Mouse (Mus musculus): ENCODE data around the gene Pacs1. TPM values are rescaled to one million over a fixed set of nuclear protein-coding genes. Genes with fewer than 3 reads are reported as not detected.
A peak's percentile ranks its signal among the peaks of the same experiment; 100 is the strongest.

Gene Pacs1
- polyA plus RNA-seq, 1 experiment from 2014 or later, result 31.1 TPM

DNA sequence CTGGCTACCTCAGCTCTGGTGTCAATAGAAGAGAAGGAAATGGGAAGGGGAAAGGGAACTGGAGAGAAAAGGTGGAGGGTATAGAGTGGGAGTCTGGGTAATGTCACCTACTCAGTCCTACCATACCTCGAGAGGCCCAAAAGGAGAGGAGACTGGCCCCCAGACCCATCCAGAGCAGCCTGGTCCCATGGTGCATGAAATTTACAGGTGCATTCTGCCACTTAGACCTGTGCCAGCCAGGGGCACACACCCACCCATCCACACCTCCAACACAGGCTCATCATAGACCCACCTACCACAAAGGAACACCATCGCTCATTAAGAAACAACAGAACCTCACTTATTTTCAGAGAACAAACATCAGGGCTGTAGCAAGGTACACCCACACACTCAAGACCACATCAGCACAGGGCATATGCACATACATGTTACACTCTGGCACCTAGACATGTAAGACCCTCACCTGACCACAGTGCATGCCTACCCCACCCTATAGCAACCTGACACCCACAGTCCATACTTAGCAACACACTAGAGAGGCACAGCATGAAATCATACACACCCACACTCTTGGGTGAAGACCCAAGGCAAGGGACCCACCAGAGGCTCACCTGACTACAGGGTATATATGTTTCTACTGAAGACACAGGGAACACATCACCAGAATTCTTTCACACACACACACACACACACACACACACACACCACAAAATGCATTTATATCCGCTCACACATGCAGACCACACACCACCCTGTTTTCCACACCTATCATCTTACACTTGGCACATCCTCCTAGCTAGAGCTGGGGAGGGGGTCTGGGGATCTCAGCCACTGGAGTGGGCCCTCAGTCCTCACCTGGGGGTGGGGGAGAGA lies 188.7 kb downstream of the Pacs1 start:
- H3K4me1 ChIP-seq, result peaks cover 24% of the 10 kb centered on the region
- H3K27me3 ChIP-seq (ENCODE audit: low read depth, poor library complexity, severe bottlenecking), result peaks cover 73% of the 10 kb centered on the region
- peak overlapping the region; percentile 56 for H3K4me3 ChIP-seq
- H3K9me3 ChIP-seq (replicated peaks), result no peaks in the 10 kb centered on the region
- 73% methylated on average over 3 of the region's 3 CpGs for WGBS
- no peaks in the 10 kb centered on the region for H3K36me3 ChIP-seq
- no peak for DNase-seq (ENCODE audit: low spot score)
- H3K27ac ChIP-seq, result 0 out of 2 replicates have a peak overlapping the region, but pooled peaks have one; percentile 27

Small RNA genes lying within 50 kb of the gene (microRNA-seq; reads per million reads assigned to microRNA genes)
- gene Gm27468, result not detected

Other genes starting within 250 kb of the Pacs1 start
- gene Slc29a2, start 249.3 kb downstream of the Pacs1 start, polyA plus RNA-seq (2016; fragmentation: Nextera tagmentation; extraction: Ambion mirVana), result 7.3 and 8.6 TPM in 2 replicates
- gene B4gat1, start 234.3 kb downstream of the Pacs1 start, polyA plus RNA-seq (2016; fragmentation: Nextera tagmentation; extraction: Ambion mirVana), result 35.5 and 35.6 TPM in 2 replicates
- 1.8 and 3.1 TPM in 2 replicates for gene AC124502.3, start 234.2 kb downstream of the Pacs1 start, polyA plus RNA-seq (2016; fragmentation: Nextera tagmentation; extraction: Ambion mirVana)
- gene Brms1, start 231.8 kb downstream of the Pacs1 start, polyA plus RNA-seq (2016; fragmentation: Nextera tagmentation; extraction: Ambion mirVana), result 74.6 and 84.6 TPM in 2 replicates
- 3.1 and 3.5 TPM in 2 replicates for gene Rin1, start 222.6 kb downstream of the Pacs1 start, polyA plus RNA-seq (2016; fragmentation: Nextera tagmentation; extraction: Ambion mirVana)
- gene Cd248, start 205.0 kb downstream of the Pacs1 start, polyA plus RNA-seq (2016; fragmentation: Nextera tagmentation; extraction: Ambion mirVana), result 37.1 and 42.5 TPM in 2 replicates
- gene Tmem151a, start 187.6 kb downstream of the Pacs1 start, polyA plus RNA-seq (2016; fragmentation: Nextera tagmentation; extraction: Ambion mirVana), result 2.4 and 2.5 TPM in 2 replicates
- 65.4 and 78.0 TPM in 2 replicates for gene Yif1a, start 184.6 kb downstream of the Pacs1 start, polyA plus RNA-seq (2016; fragmentation: Nextera tagmentation; extraction: Ambion mirVana)
- 20.2 and 28.1 TPM in 2 replicates for gene Cnih2, start 174.6 kb downstream of the Pacs1 start, polyA plus RNA-seq (2016; fragmentation: Nextera tagmentation; extraction: Ambion mirVana)
- 276 and 296 TPM in 2 replicates for gene Rab1b, start 166.0 kb downstream of the Pacs1 start, polyA plus RNA-seq (2016; fragmentation: Nextera tagmentation; extraction: Ambion mirVana)
- 28.2 and 30.6 TPM in 2 replicates for gene Klc2, start 154.6 kb downstream of the Pacs1 start, polyA plus RNA-seq (2016; fragmentation: Nextera tagmentation; extraction: Ambion mirVana)
- gene Sf3b2, start 22.3 kb upstream of the Pacs1 start, polyA plus RNA-seq (2016; fragmentation: Nextera tagmentation; extraction: Ambion mirVana), result 419 and 440 TPM in 2 replicates
- gene Gal3st3, start 25.2 kb upstream of the Pacs1 start, polyA plus RNA-seq (2016; fragmentation: Nextera tagmentation; extraction: Ambion mirVana), result 5.0 and 8.4 TPM in 2 replicates
- gene Catsper1, start 62.6 kb upstream of the Pacs1 start, polyA plus RNA-seq (2016; fragmentation: Nextera tagmentation; extraction: Ambion mirVana), result not detected in 2 replicates
- gene Cst6, start 76.5 kb upstream of the Pacs1 start, polyA plus RNA-seq (2016; fragmentation: Nextera tagmentation; extraction: Ambion mirVana), result 0.26 and 1.1 TPM in 2 replicates
- gene Eif1ad, start 93.6 kb upstream of the Pacs1 start, polyA plus RNA-seq (2016; fragmentation: Nextera tagmentation; extraction: Ambion mirVana), result 99.4 and 109 TPM in 2 replicates
- gene Banf1, start 94.0 kb upstream of the Pacs1 start, polyA plus RNA-seq (2016; fragmentation: Nextera tagmentation; extraction: Ambion mirVana), result 607 and 678 TPM in 2 replicates
- gene Sart1, start 115.6 kb upstream of the Pacs1 start, polyA plus RNA-seq (2016; fragmentation: Nextera tagmentation; extraction: Ambion mirVana), result 103 and 111 TPM in 2 replicates
- not detected in 2 replicates for gene Tsga10ip, start 129.4 kb upstream of the Pacs1 start, polyA plus RNA-seq (2016; fragmentation: Nextera tagmentation; extraction: Ambion mirVana)
- gene Drap1, start 151.9 kb upstream of the Pacs1 start, polyA plus RNA-seq (2016; fragmentation: Nextera tagmentation; extraction: Ambion mirVana), result 224 and 246 TPM in 2 replicates
- 59.7 and 68.8 TPM in 2 replicates for gene AI837181, start 152.0 kb upstream of the Pacs1 start, polyA plus RNA-seq (2016; fragmentation: Nextera tagmentation; extraction: Ambion mirVana)
- not detected in 2 replicates for gene Fosl1, start 174.4 kb upstream of the Pacs1 start, polyA plus RNA-seq (2016; fragmentation: Nextera tagmentation; extraction: Ambion mirVana)
- gene Ccdc85b, start 184.8 kb upstream of the Pacs1 start, polyA plus RNA-seq (2016; fragmentation: Nextera tagmentation; extraction: Ambion mirVana), result 8.9 and 9.7 TPM in 2 replicates
- 111 and 132 TPM in 2 replicates for gene Fibp, start 187.5 kb upstream of the Pacs1 start, polyA plus RNA-seq (2016; fragmentation: Nextera tagmentation; extraction: Ambion mirVana)
- 1.6 and 1.9 TPM in 2 replicates for gene Ctsw, start 195.4 kb upstream of the Pacs1 start, polyA plus RNA-seq (2016; fragmentation: Nextera tagmentation; extraction: Ambion mirVana)
- 85.6 and 99.7 TPM in 2 replicates for gene Efemp2, start 200.8 kb upstream of the Pacs1 start, polyA plus RNA-seq (2016; fragmentation: Nextera tagmentation; extraction: Ambion mirVana)
- 38.2 and 40.4 TPM in 2 replicates for gene Mus81, start 215.3 kb upstream of the Pacs1 start, polyA plus RNA-seq (2016; fragmentation: Nextera tagmentation; extraction: Ambion mirVana)
- gene Cfl1, start 217.3 kb upstream of the Pacs1 start, polyA plus RNA-seq (2016; fragmentation: Nextera tagmentation; extraction: Ambion mirVana), result 3,106 and 3,128 TPM in 2 replicates
- not detected in 2 replicates for gene 1700020D05Rik, start 230.7 kb upstream of the Pacs1 start, polyA plus RNA-seq (2016; fragmentation: Nextera tagmentation; extraction: Ambion mirVana)
- 4.1 and 7.0 TPM in 2 replicates for gene Snx32, start 237.4 kb upstream of the Pacs1 start, polyA plus RNA-seq (2016; fragmentation: Nextera tagmentation; extraction: Ambion mirVana)